Mouse (Mus musculus) cerebellum, adult 9-11 months (tissue): ENCODE measurements around the gene Slc35f5.

Experiments used
- DNase-seq: peaks from one replicate; pipeline ENCODE4 v3.0.0; 2022

Gene Slc35f5

DNA sequence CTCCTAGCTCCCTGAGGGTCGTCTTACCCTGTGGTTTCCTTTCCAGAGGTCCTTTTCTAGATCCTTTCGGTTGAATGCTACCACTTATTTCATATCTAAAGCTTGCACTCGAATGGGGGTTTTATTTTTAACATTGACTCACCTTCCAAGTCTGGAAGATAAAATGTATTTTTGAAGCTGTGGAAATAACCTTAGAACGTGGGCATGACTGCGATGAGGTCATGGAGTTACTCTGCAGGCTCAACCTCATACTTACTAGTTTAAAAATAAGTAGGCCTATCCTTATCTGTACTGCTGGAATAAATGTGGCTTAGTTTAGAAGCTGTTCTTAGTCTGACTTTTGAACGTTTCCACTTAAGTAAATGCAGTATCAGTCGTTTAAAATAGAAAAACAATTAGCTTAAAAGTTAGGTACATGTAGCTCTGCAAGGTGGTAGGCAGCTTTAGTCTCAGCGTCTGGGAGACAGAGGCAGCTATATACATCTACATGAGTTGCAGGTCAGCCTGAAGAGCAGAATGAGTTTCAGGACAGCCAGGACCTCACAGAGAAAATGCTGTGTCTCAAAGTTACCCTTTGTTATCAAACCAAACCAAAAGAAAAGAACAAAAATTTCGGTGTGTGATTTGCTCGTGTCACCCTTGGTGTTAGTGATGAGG, 15.2 kb downstream of the Slc35f5 start:
- no peak for DNase-seq

GRCm38 (mm10) chr1:125576965-125577364, 16.6 kb downstream of the Slc35f5 start:
- DNase-seq = no peak

- no peak for DNase-seq
Observed at GRCm38 (mm10) chr1:125578091-125578490, 17.7 kb downstream of the Slc35f5 start.

- no peak for DNase-seq
Observed at GRCm38 (mm10) chr1:125581134-125581533, 20.7 kb downstream of the Slc35f5 start.

- DNase-seq = no peak
Observed at GRCm38 (mm10) chr1:125603620-125604019, 43.2 kb downstream of the Slc35f5 start.

GRCm38 (mm10) chr1:125607087-125607803, 46.9 kb downstream of the Slc35f5 start:
- peak; percentile 53 for DNase-seq

DNA sequence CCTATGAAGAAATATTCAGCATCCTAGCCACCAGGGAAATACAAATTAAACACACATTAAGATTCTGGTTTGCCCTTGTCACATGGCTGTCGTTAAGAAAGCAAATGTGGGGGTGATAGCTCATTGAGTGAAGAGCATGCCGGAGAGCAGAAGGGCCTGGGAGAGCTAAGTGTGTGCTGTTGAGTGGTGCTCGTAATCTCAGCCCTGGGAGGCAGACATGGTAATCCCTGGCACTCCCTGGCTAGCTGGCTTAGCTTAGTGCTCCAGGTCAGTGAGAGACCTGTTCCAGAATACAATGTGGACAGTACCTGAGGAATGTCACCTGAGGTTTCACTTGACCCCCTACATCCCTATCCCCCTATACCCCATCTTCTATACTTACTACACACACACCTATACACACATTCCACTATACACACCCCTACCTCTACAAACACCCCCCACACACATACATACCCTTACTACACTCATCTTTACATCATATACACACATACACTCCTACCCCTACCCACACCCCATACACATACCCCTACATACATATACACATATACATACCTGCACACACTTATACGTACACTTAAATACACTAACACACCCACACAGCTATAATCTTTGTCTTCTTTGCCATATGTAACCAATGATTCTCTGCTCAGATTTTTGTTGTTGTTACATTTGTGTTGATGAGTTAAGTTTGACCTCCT, 64.1 kb downstream of the Slc35f5 start:
- DNase-seq = no peak

GRCm38 (mm10) chr1:125639501-125640253, 79.3 kb downstream of the Slc35f5 start:
- peak; percentile 7 for DNase-seq

GRCm38 (mm10) chr1:125643643-125644042, 83.2 kb downstream of the Slc35f5 start:
- peak; percentile 24 for DNase-seq
